Mouse (Mus musculus) layer of hippocampus, adult 9-10 months (tissue): ENCODE measurements around the gene Brd2.
A peak's percentile ranks its signal among the peaks of the same experiment; 100 is the strongest.

Experiments used
- DNase-seq: peaks from one replicate; pipeline ENCODE4 v3.0.0; 2022; ENCODE audit warnings: low spot score

Gene Brd2

DNA sequence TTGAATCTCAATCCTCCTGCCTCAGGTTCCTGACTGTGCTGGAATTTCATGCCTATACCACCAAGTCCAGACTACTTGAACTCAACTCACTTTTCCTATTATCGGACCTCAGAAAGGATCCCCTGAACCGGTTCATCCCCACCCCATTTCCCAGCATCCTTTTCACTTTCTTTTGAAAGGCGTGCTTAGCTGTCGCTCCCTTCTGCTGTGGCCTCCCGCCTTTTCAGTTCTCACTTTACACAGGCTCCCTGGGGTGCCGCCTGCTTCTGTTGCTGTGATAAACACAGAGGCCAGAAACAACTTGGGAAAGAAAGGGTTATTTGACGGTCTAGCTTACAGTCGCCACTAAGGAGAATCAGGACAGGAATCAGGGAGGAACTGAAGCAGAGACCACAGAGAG, 39.3 kb downstream of the Brd2 start:
- no peak for DNase-seq

GRCm38 (mm10) chr17:34079621-34080020, 42.8 kb downstream of the Brd2 start:
- DNase-seq: peak; percentile 45

- DNase-seq: no peak
Observed at GRCm38 (mm10) chr17:34079002-34079401, 43.4 kb downstream of the Brd2 start.

GRCm38 (mm10) chr17:34078148-34078547, 44.3 kb downstream of the Brd2 start:
- no peak for DNase-seq

- peak; percentile 39 for DNase-seq
Observed at GRCm38 (mm10) chr17:34077549-34077948, 44.9 kb downstream of the Brd2 start.

- DNase-seq: peak; percentile 79
Observed at GRCm38 (mm10) chr17:34075271-34075670, 47.2 kb downstream of the Brd2 start.

GRCm38 (mm10) chr17:34072091-34072490, 50.3 kb downstream of the Brd2 start:
- no peak for DNase-seq

- no peak for DNase-seq
Observed at GRCm38 (mm10) chr17:34068864-34069263, 53.6 kb downstream of the Brd2 start.
